Mouse (Mus musculus) embryonic fibroblast, embryonic 13.5 days (primary cell): ENCODE data around the gene Hdac7.

Experiments
- CTCF ChIP-seq: IDR thresholded peaks from 2 replicates; pipeline ENCODE4 v1.5.1; 2011; ENCODE audit warnings: mild to moderate bottlenecking, control low read depth, low read length, moderate library complexity, borderline replicate concordance; ENCODE audit not compliant: insufficient read depth
- POLR2A ChIP-seq: IDR thresholded peaks from 2 replicates; pipeline ENCODE4 v1.6.1; 2011; ENCODE audit warnings: low read depth, mild to moderate bottlenecking, control low read depth, low read length, moderate library complexity

GRCm38 (mm10) chr15:97827401-97827800, 16.9 kb downstream of the Hdac7 start:
- TF ChIP-seq CTCF (no peak), POLR2A (no peak)
